Mouse (Mus musculus): ENCODE measurements at regions not wholly inside any gene's neighbourhood (a gene's known extent, or its start where the extent isn't known, plus 50 kb on each side); places are given as distances from the start of the nearest gene placed in this dataset.
"Not testable (repeated sequence)": the region's sequence is repeated elsewhere in the genome, so short reads cannot be mapped to it uniquely, and the experiment has no call there.

GRCm38 (mm10) chr12:77086931-77087330, 124.9 kb upstream of the Max start:
- not testable (repeated sequence) for TF ChIP-seq CTCF (IDR thresholded peaks at IDR 0.05; ENCODE audit: borderline replicate concordance, insufficient read depth, low read length); POLR2A (IDR thresholded peaks at IDR 0.05; ENCODE audit: low read depth, low read length)
